Mouse (Mus musculus) lung, postnatal 0 days (tissue): ENCODE results near the gene Churc1. TPM values are rescaled to one million over a fixed set of nuclear protein-coding genes. Genes with fewer than 3 reads are reported as not detected.
A peak's percentile ranks its signal among the peaks of the same experiment; 100 is the strongest.

ENCODE experiments used
- ATAC-seq: fragments of 200-750 bp; cut with Nextera tagmentation; 2 replicates; pipeline ENCODE4 v1.8.0; 2017; ENCODE audit warnings: moderate library complexity
- DNase-seq: peaks from one replicate; pipeline ENCODE4 v3.0.0-alpha.2; 2016; ENCODE audit warnings: low spot score
- H3K27ac ChIP-seq: fragments of 300-500 bp; sonication (generic); 2 replicates; pipeline ENCODE4 v1.5.1; 2014; ENCODE audit warnings: antibody characterized with exemption, mild to moderate bottlenecking, low read length, mixed read lengths
- H3K27me3 ChIP-seq: fragments of 300-500 bp; sonication (generic); replicated peaks from 2 replicates; pipeline ENCODE4 v1.6.1; 2014; ENCODE audit warnings: low read length, mixed read lengths; ENCODE audit not compliant: insufficient read depth
- H3K36me3 ChIP-seq: fragments of 300-500 bp; sonication (generic); 2 replicates; pipeline ENCODE4 v1.6.1; 2014; ENCODE audit warnings: low read length, mixed read lengths; ENCODE audit not compliant: insufficient read depth
- H3K4me1 ChIP-seq: fragments of 300-500 bp; sonication (generic); 2 replicates; pipeline ENCODE4 v1.6.1; 2014; ENCODE audit warnings: antibody characterized with exemption, low read depth, low read length, mixed read lengths; ENCODE audit not compliant: insufficient read depth
- H3K4me2 ChIP-seq: fragments of 300-500 bp; sonication (generic); replicated peaks from 2 replicates; pipeline ENCODE4 v1.6.1; 2014; ENCODE audit warnings: low read depth, mild to moderate bottlenecking, low read length, moderate library complexity, mixed read lengths
- H3K4me3 ChIP-seq: fragments of 300-500 bp; sonication (generic); 2 replicates; pipeline ENCODE4 v1.5.1; 2014; ENCODE audit warnings: low read depth, low read length
- H3K9ac ChIP-seq: fragments of 300-500 bp; sonication (generic); replicated peaks from 2 replicates; pipeline ENCODE4 v1.6.1; 2014; ENCODE audit warnings: low read depth, mild to moderate bottlenecking
- H3K9me3 ChIP-seq: fragments of 300-500 bp; sonication (generic); 2 replicates; pipeline ENCODE4 v1.6.1; 2016; ENCODE audit warnings: low read length, mixed read lengths
- CTCF ChIP-seq: IDR thresholded peaks from 2 replicates; pipeline ENCODE4 v1.5.1; 2016; ENCODE audit warnings: antibody characterized with exemption, mild to moderate bottlenecking
- EP300 ChIP-seq: IDR thresholded peaks from 2 replicates; pipeline ENCODE4 v1.6.1; 2016; ENCODE audit warnings: antibody characterized with exemption, mild to moderate bottlenecking, control low read depth
- WGBS: fragments of 180-500 bp; shearing (Covaris S2); extraction: QIAGEN DNeasy Blood & Tissue Kit; methylation state at CpG from one replicate; pipeline ENCODE4 v1.1.7; 2014; 5-methylcytosine and 5-hydroxymethylcytosine counted together
- polyA plus RNA-seq: library from polyadenylated mRNA; unstranded; fragments of >200 nt; fragmentation: Nextera tagmentation; extraction: Ambion mirVana; gene quantifications from 2 replicates; pipeline ENCODE4 v1.2.1, GENCODE M21; 2015

The Churc1 gene
- polyA plus RNA-seq, 1 experiment from 2014 or later, result 109 TPM

DNA sequence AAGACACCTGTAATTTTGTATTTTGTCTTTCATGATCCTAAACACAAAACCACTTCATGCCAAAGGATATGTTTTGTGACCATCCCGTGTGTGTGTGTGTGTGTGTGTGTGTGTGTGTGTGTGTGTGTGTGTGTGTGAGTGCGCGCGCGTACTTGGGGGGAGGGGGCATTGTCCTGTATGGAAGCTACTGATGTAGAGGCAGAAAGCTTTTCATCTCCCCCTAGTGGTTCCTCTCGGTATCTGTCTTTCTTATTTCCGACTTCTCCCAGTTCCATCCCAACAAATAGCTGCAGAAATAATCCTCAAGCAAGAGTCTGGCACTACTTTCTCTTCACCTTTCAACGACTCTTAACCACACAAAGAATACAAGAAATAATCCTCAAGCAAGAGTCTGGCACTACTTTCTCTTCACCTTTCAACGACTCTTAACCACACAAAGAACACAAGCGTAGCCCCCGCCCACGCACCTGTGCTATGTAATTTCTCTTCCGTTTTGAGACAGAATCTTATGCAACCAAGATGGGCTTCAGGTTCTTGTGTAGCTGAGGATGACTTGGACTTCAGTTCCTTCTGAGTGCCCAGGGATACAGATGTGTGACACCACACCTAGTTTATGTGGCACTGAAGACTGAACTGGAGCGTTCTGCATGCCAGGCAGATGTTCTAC, 12.6 kb upstream of the Churc1 start:
- Histone ChIP-seq H3K4me2 (no peak overlapping the region), H3K9me3 (no peaks in the 10 kb centered on the region), H3K4me1 (no peaks in the 10 kb centered on the region), H3K4me3 (no peak overlapping the region), H3K9ac (no peak overlapping the region), H3K36me3 (no peaks in the 10 kb centered on the region), H3K27ac (no peak overlapping the region), H3K27me3 (no peaks in the 10 kb centered on the region)
- DNase-seq (peak; percentile 59), ATAC-seq (peak; percentile 41)
- peak; percentile 71 for TF ChIP-seq CTCF
- no peak for TF ChIP-seq EP300
- WGBS, result 37% methylated on average over 14 of the region's 14 CpGs

DNA sequence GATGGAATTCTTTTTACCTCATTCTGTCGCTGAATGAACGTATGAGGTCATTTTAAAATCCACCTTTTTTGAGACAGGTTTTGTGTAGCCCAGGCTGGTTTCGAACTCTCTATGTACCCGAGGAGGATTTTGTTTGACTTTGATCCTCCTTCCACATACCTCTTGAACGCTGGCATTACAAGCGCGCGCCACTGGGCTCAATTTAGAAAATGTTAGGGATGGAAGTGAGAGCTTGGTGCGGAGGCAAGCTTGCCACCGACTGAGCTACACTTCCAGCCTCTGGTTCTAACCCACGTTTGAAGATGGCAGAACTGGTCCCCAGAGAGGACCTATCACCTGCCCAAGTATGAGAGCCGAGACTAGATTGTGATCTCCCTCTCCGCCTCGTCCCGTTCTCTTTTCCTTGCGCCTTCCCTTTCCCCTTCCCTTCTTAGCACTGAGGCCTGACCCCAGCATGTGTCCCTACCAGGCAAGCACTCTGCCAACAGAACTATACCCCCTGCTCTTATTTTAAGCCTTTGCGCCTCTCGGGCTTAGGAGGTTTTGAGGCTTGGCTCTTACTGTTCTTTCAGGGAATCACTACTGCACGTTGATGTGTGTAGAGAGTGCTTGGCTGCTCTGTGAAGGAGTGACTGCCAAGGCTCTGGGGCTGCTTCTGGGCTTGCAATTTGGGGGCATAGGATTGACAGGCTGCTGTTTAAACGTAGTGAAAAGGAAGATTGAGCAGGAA, 728 bp downstream of the Churc1 start:
- DNase-seq (peak; percentile 21), ATAC-seq (peak; percentile 36)
- no peaks in the 10 kb centered on the region for H3K9me3 ChIP-seq
- no peak for TF ChIP-seq CTCF
- TF ChIP-seq EP300, result no peak
- peak overlapping the region; percentile 63 for H3K4me2 ChIP-seq
- WGBS, result 26% methylated on average over 20 of the region's 20 CpGs
- H3K36me3 ChIP-seq, result no peaks in the 10 kb centered on the region
- no peaks in the 10 kb centered on the region for H3K27me3 ChIP-seq
- H3K27ac ChIP-seq, result peak overlapping the region; percentile 72
- H3K4me1 ChIP-seq, result no peaks in the 10 kb centered on the region
- peak overlapping the region; percentile 64 for H3K4me3 ChIP-seq
- H3K9ac ChIP-seq, result peak overlapping the region; percentile 55

DNA sequence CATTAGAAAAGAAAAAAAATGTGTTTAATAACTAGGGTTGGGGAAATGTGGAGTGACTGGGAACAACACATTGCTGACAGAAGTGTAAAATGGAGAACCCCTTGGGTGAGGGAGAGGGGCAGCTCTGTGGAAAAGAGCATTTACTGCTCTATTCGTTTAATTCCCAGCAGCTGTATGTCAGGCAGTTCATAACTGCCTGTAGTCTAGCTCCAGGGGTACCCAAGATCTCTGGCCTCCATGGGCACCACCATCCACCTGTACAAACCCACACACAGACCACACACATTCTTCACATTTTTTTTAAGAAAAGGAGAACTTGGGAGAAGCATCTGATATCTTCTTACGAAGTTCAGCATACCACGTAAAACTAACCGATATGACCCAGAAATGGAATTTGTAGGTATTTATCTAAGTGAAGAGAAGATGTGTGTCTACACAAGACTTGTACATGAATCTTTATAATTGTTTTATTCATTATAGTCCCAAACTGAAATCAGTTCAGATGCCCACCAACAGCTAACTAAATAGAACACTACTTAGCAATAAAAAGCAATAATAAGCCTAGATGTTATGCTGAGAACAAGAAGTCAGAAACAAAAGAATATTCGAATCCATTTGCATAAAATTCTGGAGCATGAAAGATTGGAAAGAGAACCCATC, 5.6 kb downstream of the Churc1 start:
- DNase-seq (no peak), ATAC-seq (no peak)
- H3K9ac ChIP-seq, result no peak overlapping the region
- TF ChIP-seq EP300 (no peak), CTCF (no peak)
- H3K9me3 ChIP-seq, result no peaks in the 10 kb centered on the region
- no peak overlapping the region for H3K27ac ChIP-seq
- no peak overlapping the region for H3K4me3 ChIP-seq
- H3K36me3 ChIP-seq, result no peaks in the 10 kb centered on the region
- no peaks in the 10 kb centered on the region for H3K4me1 ChIP-seq
- no peak overlapping the region for H3K4me2 ChIP-seq
- 85% methylated on average over 5 of the region's 5 CpGs for WGBS
- H3K27me3 ChIP-seq, result no peaks in the 10 kb centered on the region

DNA sequence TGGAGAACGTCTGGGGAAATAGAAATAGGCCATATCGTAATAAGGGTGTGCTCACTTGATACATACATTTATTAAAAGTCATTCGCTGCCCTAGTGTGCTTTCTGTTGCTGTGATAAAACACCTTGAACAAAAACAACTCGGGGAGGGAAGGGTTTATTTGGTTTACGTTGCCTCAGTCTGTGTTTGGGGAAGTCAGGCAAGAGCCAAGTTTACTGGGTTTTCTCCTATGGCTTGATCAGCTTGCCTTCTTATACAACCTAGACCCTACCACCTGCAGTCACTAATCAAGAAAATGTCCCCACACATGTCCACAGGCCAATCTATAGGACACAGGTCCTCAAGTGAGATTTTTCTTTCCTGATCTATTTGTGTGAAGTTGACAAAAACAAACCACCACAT, 6.2 kb downstream of the Churc1 start:
- no peaks in the 10 kb centered on the region for H3K4me1 ChIP-seq
- H3K27me3 ChIP-seq, result no peaks in the 10 kb centered on the region
- H3K4me3 ChIP-seq, result no peak overlapping the region
- no peaks in the 10 kb centered on the region for H3K36me3 ChIP-seq
- ATAC-seq, result no peak
- WGBS, result 84% methylated on average over 5 of the region's 5 CpGs
- no peak overlapping the region for H3K9ac ChIP-seq
- no peak overlapping the region for H3K4me2 ChIP-seq
- H3K27ac ChIP-seq, result no peak overlapping the region
- no peaks in the 10 kb centered on the region for H3K9me3 ChIP-seq
- no peak for TF ChIP-seq CTCF
- TF ChIP-seq EP300, result no peak
- no peak for DNase-seq

DNA sequence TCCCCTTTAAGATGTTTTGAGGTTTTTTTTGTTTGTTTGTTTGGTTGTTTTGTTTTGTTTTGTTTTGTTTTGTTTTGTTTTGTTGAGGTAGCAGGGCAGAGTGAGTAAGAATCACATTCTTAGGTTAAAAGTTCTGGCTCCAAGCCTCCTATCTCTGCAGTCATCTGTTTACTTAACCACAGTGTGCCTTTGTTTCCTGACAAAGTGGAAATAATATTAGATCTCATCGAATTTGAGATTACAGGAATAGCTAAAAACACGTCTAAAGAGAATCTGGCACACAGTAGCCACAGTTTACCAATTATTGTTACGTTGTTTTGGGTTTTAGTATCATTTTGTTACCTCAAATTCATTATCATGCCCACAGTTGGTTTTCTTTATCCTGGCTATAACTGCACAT, 9.3 kb downstream of the Churc1 start:
- DNase-seq, result no peak
- Histone ChIP-seq H3K27me3 (no peaks in the 10 kb centered on the region), H3K4me3 (no peak overlapping the region), H3K4me2 (no peak overlapping the region), H3K4me1 (no peaks in the 10 kb centered on the region), H3K9me3 (no peaks in the 10 kb centered on the region), H3K9ac (no peak overlapping the region), H3K27ac (no peak overlapping the region), H3K36me3 (no peaks in the 10 kb centered on the region)
- TF ChIP-seq CTCF (no peak), EP300 (no peak)
- WGBS, result 55% methylated on average over 3 of the region's 3 CpGs
- no peak for ATAC-seq

DNA sequence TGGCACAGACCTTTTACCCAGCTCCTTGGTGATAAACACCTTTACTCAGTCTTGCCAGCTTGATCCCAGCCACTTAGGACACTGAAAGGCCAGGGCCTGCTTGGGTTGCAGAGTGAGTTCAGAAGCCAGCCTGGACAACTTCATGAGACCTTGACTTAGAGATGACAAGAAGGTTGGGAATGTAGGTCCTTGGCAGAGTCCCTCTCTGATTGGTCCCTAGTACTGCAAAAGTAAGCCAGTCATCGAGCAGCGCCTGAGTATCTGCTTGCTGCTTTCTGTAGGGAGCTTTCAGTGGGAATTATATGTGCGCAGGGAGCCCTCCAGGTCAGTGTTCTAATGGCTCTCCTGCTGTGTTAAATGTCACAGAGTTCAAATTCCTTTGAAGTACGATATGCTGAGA, 9.8 kb downstream of the Churc1 start:
- no peak overlapping the region for H3K9ac ChIP-seq
- no peak overlapping the region for H3K27ac ChIP-seq

More for the DNA sequence above, 9.8 kb downstream of the Churc1 start:
- Histone ChIP-seq H3K4me3 (no peak overlapping the region), H3K4me1 (no peaks in the 10 kb centered on the region), H3K36me3 (no peaks in the 10 kb centered on the region), H3K9me3 (no peaks in the 10 kb centered on the region), H3K27me3 (no peaks in the 10 kb centered on the region), H3K4me2 (no peak overlapping the region)
- ATAC-seq (no peak), DNase-seq (no peak)
- WGBS, result 56% methylated on average over 4 of the region's 4 CpGs
- TF ChIP-seq EP300, result no peak
- no peak for TF ChIP-seq CTCF
